Mouse (Mus musculus): ENCODE results near the gene Bean1. TPM values are rescaled to one million over a fixed set of nuclear protein-coding genes. Genes with fewer than 3 reads are reported as not detected.
A peak's percentile ranks its signal among the peaks of the same experiment; 100 is the strongest.

Gene Bean1
- total RNA-seq (2017) = not detected in 2 replicates

DNA sequence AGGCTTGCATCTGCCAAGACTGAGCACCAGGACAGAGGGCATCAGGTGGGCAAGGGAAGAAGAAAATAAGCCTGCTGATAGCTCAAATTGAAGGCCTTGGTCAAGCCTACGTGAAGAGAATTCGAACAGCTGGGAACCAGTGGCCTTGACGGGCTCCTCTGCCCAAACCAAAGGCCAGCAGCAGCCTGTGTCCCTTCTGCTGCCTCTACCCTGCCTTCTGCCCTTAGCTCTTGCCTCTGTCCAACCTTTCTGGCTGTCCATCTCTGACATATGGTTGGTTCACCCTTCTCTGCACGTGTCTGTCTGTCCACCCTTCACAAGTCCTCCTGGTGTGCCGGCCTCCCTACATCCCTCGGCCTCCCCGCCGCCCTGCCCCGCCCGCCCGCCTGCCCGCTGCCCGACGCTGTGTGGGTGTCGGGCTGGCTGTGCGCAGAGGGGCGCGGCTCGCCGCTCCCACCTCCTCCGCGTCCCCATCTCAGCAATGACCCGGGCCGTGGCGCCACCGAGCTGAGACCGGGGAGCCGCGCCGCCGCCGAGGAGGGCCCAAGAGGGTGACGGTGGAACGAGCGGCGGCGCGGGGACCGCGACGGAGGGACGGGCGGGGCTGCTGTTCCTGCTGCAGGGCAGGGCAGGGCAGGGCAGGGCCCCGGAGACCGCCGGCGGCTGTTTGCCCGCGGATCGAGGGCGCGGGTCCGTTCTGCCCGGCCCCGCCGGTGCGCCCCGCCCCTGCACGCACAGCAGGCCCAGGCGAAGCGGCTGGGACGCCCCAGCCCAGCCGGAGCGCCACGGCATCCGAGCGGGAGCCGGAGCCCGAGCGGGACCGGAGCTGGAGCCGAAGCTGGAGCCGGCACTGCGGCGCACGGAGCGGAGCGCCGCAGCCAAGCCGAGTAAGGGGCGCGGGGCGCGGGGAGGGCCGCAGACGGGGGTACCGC, at the start of gene Bean1:
TSS of gene Bean1 (plus strand) at position 325 of the 932 bp plus-strand sequence.
- ATAC-seq (replicated peaks in 1 of 2; ENCODE audit: insufficient read depth in 1 of 2, low FRiP score in 2 of 2, low TSS enrichment in 1 of 2, low read depth in 1 of 2, poor library complexity in 2 of 2, severe bottlenecking in 2 of 2) = peak; percentile 50 to 60; a peak in 3 of 4 replicates

DNA sequence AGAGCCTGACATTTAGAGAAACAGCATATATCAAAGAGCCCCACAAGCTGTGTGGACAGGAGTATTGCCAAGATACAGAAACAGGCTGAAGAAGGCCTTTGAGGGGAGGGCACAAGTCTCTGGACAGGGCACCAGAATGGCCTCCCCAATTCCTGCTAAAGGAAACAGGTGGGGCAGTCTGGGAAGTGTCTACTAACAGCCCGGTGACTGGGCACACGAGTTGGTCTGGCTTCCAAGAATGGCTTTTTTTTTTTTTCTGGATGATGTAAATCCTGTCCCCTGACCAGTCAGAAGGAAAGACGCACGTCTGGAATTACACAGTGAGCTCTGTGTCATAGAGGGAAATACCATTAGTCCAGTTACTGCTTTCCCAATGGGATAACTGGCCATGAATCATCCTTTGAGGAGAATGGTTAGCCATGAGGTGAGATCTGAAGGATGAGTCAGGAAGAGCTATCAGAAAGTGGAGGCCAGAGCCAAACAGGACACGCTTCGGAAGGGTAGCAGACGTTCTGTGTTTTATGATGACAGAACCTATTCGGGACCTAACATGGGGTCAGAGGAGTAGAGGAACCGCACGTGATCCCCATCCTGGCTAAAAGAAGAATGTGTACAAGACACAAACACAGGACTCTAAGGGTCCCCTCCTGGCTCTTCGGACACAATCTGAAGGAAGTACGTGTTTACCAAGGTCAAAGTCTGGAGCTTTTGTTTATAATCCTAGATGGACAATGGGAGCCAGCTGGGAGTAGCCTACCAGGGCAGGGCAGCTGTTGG, 48.4 kb upstream of the Bean1 start:
- ATAC-seq (replicated peaks in 1 of 2; ENCODE audit: insufficient read depth in 1 of 2, low FRiP score in 2 of 2, low TSS enrichment in 1 of 2, low read depth in 1 of 2, poor library complexity in 2 of 2, severe bottlenecking in 2 of 2) = no peak

DNA sequence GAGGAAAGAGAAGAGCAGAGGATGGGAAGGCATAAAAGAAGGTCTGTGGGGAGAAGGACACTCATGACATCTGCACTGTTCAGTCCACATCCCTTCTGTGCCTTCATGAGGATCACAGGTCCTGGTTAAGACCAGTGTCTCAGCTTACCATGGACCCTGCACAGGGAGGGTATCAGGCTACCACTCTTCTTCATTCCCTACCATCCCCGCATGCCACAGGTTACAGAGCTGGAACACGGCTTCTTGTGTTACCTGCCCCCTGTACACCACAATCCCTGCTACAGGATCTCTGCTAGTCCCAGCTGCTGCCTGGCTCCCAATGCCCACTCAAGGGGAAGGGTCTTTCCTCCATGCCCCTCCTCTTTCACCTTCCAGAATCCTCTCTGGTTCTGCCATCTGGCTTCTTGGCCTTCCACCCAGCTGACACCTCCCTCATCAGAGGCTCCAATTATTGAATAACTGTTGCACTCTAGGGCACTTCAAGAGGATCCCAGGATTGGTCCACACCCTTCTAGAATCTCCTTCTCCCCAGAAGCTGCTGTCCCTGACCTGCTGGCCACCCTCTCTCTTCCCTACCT, 47.1 kb upstream of the Bean1 start:
- ATAC-seq (replicated peaks in 1 of 2; ENCODE audit: insufficient read depth in 1 of 2, low FRiP score in 2 of 2, low TSS enrichment in 1 of 2, low read depth in 1 of 2, poor library complexity in 2 of 2, severe bottlenecking in 2 of 2) = no peak

DNA sequence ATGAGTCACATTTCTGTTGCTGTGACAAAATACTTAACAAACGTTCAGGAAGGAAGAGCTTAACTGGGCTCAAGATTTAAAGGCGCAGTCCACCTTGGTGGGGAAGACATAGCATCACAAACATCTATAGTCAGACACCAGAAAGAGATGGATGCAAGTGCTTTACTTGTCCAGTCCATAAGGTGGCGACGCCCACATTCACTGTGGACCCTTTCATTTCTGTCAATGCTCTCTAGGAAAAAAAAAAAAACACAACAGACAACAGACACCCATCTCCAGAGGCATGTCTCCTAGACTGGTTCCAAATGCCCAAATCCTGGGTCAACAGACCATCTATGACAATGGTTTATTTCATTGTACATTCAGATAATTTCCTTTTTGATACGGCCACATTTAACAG, 45.7 kb upstream of the Bean1 start:
- no peak for ATAC-seq (replicated peaks in 1 of 2; ENCODE audit: insufficient read depth in 1 of 2, low FRiP score in 2 of 2, low TSS enrichment in 1 of 2, low read depth in 1 of 2, poor library complexity in 2 of 2, severe bottlenecking in 2 of 2)

DNA sequence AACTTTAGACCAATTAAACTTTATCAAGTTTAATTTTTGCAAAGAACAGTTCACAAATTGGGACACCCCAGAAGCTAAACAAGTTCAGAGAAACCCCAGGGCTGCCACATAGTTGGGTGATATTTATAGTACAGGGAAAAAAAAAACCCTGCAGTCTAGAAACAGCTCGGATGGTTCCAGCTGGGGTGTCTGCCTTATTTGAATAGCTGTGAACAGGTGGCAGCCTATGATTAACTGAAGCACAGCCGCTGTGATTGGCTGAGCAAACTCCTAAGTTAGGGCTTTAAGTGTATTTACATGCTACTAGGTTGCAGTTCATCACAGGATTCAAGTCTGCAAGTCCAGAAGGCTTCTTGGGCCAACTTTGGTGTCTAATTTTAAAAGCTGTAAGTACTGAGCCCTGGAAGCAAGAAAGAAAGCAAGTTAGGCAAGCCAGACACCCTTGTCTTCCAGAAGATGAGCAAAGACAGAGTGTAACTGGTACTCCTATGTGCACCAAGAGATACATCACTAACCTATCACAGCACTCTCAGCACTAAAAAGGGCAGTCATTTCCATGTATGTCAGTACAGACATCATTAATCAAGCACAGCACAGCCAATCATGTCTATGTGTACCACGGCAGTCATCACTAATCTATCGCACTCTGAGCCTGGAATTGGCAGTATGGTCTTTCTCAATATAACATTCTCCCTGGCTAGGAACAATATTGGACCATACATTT, 42.9 kb upstream of the Bean1 start:
- ATAC-seq (replicated peaks in 1 of 2; ENCODE audit: insufficient read depth in 1 of 2, low FRiP score in 2 of 2, low TSS enrichment in 1 of 2, low read depth in 1 of 2, poor library complexity in 2 of 2, severe bottlenecking in 2 of 2) = no peak

DNA sequence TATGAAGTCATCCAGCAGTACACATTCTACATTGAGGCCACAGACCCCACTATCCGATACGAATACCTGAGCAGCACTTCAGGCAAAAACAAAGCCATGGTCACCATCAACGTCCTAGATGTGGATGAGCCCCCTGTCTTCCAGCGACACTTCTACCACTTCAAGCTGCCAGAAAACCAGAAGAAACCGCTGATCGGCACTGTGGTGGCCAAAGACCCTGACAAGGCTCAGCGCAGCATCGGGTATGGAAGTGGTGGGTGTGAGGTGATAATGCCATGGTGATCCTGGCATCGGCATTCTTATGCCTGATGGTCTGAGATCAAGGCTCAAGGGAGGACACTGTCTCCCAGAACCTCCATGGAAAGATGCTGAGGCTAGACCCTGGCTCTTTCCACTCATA, 39.3 kb upstream of the Bean1 start:
- no peak for ATAC-seq (replicated peaks in 1 of 2; ENCODE audit: insufficient read depth in 1 of 2, low FRiP score in 2 of 2, low TSS enrichment in 1 of 2, low read depth in 1 of 2, poor library complexity in 2 of 2, severe bottlenecking in 2 of 2)

DNA sequence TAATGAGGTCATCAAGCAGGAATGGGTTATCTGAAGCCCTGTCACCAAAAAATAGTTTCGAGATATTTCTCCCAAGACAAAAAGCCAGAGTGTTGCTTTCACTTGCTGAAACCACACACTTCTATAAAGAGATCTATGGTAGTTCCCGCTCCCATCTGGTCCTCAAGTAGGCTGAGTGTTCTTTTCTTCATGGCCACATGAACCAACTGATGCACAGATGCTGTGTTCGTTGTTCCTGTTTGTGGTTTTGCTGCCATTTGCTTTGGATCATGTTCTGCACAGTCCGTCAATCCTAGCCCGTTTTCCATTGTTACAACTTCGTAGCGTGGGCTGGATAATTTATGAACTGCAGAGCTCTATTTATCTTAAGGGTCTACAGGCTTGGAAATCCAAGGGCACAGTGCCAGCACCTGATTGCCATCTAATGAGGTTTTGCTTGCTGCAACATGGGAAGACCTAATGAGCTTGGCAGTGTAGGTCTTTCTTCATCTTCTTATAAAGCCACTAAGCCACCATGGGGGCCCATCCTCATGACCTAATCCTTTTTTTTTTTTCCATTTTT, 38.7 kb upstream of the Bean1 start:
- ATAC-seq (replicated peaks in 1 of 2; ENCODE audit: insufficient read depth in 1 of 2, low FRiP score in 2 of 2, low TSS enrichment in 1 of 2, low read depth in 1 of 2, poor library complexity in 2 of 2, severe bottlenecking in 2 of 2) = peak; percentile 49 to 51; a peak in 3 of 4 replicates

DNA sequence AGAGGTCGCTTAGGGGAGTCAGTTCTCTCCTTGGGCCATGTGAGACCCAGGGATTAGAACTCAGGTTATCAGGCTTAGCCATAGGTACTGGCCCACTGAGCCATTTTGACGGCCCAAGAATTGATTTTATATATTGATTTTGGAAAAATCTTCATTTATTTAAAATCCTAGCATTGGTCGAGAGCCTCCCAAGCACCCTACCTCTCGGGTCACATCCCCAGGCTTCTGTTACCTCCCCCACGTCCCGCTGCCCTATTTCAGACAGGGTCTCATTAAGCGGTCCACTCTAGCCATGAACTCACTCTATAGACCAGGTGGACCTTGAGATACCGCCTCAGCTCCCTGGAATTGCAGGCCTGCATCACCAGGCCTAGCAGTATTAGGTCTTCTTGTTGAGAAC, 35.7 kb upstream of the Bean1 start:
- no peak for ATAC-seq (replicated peaks in 1 of 2; ENCODE audit: insufficient read depth in 1 of 2, low FRiP score in 2 of 2, low TSS enrichment in 1 of 2, low read depth in 1 of 2, poor library complexity in 2 of 2, severe bottlenecking in 2 of 2)

DNA sequence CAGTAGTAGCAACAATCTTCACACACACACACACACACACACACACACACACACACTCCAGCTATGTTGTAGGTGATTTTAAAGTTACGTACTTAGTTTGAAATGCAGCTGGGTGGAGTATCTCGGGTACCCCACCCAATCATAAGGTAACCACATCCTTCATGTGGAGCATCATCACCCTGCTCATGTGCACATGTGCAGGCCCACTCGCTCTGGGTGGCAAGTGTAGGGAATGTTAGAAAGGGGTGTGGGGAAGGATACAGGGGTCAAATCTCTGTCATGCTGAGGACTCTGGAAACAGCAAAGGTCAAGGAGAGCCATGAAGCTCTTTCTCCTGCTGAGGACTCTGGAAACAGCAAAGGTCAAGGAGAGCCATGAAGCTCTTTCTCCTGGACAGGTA, 34.0 kb upstream of the Bean1 start:
- no peak for ATAC-seq (replicated peaks in 1 of 2; ENCODE audit: insufficient read depth in 1 of 2, low FRiP score in 2 of 2, low TSS enrichment in 1 of 2, low read depth in 1 of 2, poor library complexity in 2 of 2, severe bottlenecking in 2 of 2)

DNA sequence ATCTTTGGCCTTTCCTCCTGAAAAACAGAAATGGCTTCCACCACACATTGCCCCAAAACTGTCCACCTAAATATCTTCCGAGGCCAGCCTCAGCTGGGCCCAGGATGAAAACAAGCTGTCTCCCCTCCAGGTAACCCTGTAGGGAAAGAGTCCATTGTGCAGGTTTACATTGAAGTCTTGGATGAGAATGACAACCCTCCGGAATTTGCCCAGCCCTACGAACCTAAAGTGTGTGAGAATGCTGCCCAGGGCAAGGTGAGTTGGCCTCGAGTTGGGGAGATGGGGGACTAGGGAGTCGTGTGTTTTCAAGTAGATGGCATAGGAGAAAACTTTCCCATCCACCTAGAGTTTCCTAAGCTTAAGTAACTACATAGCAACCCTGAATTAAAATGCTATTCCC, 32.6 kb upstream of the Bean1 start:
- no peak for ATAC-seq (replicated peaks in 1 of 2; ENCODE audit: insufficient read depth in 1 of 2, low FRiP score in 2 of 2, low TSS enrichment in 1 of 2, low read depth in 1 of 2, poor library complexity in 2 of 2, severe bottlenecking in 2 of 2)

DNA sequence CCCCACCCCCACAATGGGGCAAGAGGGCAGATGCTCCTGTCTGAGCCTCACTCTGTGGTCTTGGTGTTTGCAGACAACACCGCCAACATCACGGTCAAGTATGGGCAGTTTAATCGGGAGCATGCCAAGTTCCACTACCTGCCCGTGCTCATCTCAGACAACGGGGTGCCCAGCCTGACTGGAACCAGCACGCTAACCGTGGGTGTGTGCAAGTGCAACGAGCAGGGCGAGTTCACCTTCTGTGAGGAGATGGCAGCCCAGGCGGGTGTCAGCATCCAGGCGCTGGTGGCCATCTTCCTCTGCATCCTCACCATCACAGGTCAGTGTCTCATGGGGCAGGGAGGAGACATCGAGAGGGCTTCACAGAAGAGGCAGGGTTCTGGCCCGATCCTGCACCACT, 29.6 kb upstream of the Bean1 start:
- no peak for ATAC-seq (replicated peaks in 1 of 2; ENCODE audit: insufficient read depth in 1 of 2, low FRiP score in 2 of 2, low TSS enrichment in 1 of 2, low read depth in 1 of 2, poor library complexity in 2 of 2, severe bottlenecking in 2 of 2)

DNA sequence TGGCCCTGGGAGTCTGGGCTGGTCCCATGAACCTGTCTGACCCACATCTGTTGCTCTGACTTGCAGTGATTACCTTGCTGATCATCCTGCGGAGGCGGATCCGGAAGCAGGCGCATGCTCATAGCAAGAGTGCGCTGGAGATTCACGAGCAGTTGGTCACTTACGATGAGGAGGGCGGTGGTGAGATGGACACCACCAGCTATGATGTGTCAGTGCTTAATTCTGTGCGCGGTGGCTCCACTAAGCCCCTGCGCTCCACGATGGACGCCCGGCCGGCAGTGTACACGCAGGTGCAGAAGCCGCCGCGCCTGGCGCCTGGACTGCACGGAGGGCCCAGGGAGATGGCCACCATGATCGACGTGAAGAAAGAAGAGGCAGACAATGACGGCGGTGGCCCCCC, 27.8 kb upstream of the Bean1 start:
- no peak for ATAC-seq (replicated peaks in 1 of 2; ENCODE audit: insufficient read depth in 1 of 2, low FRiP score in 2 of 2, low TSS enrichment in 1 of 2, low read depth in 1 of 2, poor library complexity in 2 of 2, severe bottlenecking in 2 of 2)

DNA sequence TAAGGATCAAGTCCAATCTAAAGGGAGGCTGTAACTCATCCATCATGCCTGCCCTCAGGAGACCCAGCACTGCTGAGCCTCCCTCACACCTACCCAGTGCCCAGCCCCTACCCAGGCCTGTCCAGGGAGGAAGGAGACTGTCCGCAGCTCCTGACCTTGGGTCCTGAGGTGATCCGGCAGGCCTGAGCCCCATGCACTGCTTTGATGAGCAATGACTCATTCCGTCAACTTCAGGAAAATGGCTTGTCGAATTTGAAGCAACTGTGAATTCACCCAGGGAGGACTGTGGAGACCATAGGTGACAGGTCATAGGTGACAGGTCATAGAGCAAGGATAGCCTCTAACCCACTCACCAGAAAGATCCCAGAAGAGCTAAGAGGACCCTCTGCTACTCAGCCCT, 26.9 kb upstream of the Bean1 start:
- ATAC-seq (replicated peaks in 1 of 2; ENCODE audit: insufficient read depth in 1 of 2, low FRiP score in 2 of 2, low TSS enrichment in 1 of 2, low read depth in 1 of 2, poor library complexity in 2 of 2, severe bottlenecking in 2 of 2) = no peak

DNA sequence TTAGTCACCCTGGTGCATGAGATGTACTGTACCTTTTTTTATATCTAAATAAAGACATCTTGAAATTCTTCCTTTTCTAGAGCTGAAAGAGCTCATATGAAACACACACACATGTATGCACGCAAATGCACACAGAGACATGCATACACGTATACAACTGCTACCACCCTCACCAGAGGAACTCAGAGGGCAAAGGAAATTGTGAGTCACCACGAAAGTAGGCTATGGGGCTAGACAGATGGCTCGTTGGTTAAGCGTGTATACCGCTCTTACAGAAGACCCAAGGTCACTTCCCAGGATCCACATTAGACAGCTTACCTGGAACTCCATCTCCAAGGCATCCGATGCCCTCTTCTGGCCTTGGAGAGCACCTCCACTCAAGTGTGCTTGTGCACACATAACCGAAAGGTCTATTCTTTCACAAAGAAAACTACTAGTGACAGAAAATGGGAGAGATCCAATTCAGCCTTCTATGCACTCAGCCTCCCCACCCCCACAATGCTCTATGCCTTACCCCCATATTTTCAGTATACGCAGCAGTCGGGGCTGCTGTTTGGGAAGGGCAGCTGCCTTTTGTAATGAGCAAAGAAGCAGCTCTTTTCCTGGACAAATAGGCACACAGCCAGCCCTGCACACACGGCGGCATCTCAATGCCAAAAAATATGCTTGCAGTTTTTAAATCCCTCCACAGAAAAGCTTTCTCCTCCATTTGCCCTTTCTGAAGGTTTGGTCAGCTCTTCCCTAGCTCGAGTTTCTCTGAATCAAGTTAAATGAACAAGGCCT, 25.6 kb upstream of the Bean1 start:
- ATAC-seq (replicated peaks in 1 of 2; ENCODE audit: insufficient read depth in 1 of 2, low FRiP score in 2 of 2, low TSS enrichment in 1 of 2, low read depth in 1 of 2, poor library complexity in 2 of 2, severe bottlenecking in 2 of 2) = no peak

DNA sequence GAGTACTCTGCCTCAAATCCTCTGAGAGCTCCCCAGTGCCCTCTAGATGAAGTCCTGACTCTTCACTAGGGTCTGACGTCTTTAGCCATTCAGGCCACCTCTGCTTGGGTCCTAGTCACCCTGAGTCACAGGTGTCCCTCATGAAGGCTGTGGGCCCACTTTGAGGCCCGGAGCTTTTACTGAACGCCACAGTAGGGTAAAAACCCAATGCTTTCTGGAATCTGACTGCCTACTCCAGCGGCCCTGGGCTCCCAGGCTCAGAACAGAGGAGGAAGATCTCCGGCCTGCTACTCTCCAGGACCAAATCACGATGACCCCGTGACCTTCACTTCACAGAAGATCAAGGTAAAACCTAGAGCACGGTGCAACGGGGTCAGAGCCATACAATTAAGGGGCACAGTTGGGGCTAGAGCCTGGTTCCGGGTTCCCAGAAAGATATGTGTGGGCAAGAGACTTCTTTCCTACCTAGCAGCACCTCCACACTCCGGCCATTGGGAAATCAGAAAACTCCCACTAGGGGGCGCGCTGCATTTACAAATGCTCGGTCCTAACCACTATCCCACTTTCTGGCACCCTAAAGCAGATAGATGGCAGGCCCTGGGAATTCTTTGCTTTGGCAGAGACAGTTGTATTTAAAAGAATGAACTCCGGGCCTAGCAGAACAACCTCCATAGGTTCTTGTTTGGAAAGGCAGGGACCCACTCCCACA, 24.1 kb upstream of the Bean1 start:
- peak; percentile 62 to 78 for ATAC-seq (replicated peaks in 1 of 2; ENCODE audit: insufficient read depth in 1 of 2, low FRiP score in 2 of 2, low TSS enrichment in 1 of 2, low read depth in 1 of 2, poor library complexity in 2 of 2, severe bottlenecking in 2 of 2)
